Mouse (Mus musculus): ENCODE measurements at regions not wholly inside any gene's neighbourhood (a gene's known extent, or its start where the extent isn't known, plus 50 kb on each side); places are given as distances from the start of the nearest gene placed in this dataset.

- TF ChIP-seq MYB (IDR thresholded peaks at IDR 0.05; ENCODE audit: low read depth, low read length) = no peak
- no peak for TF ChIP-seq CHD2 (IDR thresholded peaks at IDR 0.05; ENCODE audit: low read length)
- TF ChIP-seq E2F4 (IDR thresholded peaks at IDR 0.05; ENCODE audit: borderline replicate concordance, low read depth, low read length) = no peak
- TF ChIP-seq SMC3 (IDR thresholded peaks at IDR 0.05; ENCODE audit: low read depth, low read length) = no peak
- no peak for TF ChIP-seq BHLHE40 (IDR thresholded peaks at IDR 0.05; ENCODE audit: borderline replicate concordance, low read depth, low read length)
- no peak for TF ChIP-seq MAFK (IDR thresholded peaks at IDR 0.05; ENCODE audit: borderline replicate concordance, low read depth, low read length)
Observed at GRCm38 (mm10) chr13:45213116-45213834, 134.8 kb downstream of the Gm9817 start (continued).

GRCm38 (mm10) chr13:45218251-45218650, 139.8 kb downstream of the Gm9817 start:
- Histone ChIP-seq H3K4me3 (ENCODE audit: control insufficient read depth in 1 of 2, insufficient read depth in 1 of 2, low read depth in 2 of 2, low read length in 2 of 2) (no peak overlapping the region), H3K79me2 (ENCODE audit: control insufficient read depth, insufficient read depth, low read length, poor library complexity) (no peaks in the 10 kb centered on the region), H3K9me3 (replicated peaks; ENCODE audit: insufficient read depth, low read length) (no peaks in the 10 kb centered on the region), H3K27ac (ENCODE audit: control insufficient read depth, low read depth, low read length) (no peak overlapping the region), H3K9ac (ENCODE audit: control insufficient read depth, low read depth, low read length, poor library complexity, severe bottlenecking) (no peak overlapping the region), H3K4me1 (ENCODE audit: control insufficient read depth in 1 of 2, insufficient read depth in 2 of 2, low read length in 2 of 2) (no peaks in the 10 kb centered on the region), H3K36me3 (ENCODE audit: control insufficient read depth in 1 of 2, insufficient read depth in 2 of 2, low read length in 2 of 2) (no peaks in the 10 kb centered on the region), H3K27me3 (ENCODE audit: control insufficient read depth in 1 of 2, insufficient read depth in 2 of 2, low read length in 2 of 2) (peaks cover 0 to 2% of the 10 kb centered on the region in 2 experiments; a peak in 3 of 4 replicates)
- no peak for DNase-seq (ENCODE audit: low read depth, low spot score)
- TF ChIP-seq ELF1 (IDR thresholded peaks at IDR 0.05; ENCODE audit: low read depth, low read length) = no peak
- no peak for TF ChIP-seq CTCF (IDR thresholded peaks at IDR 0.05 in 2 of 3, conservative IDR thresholded peaks at IDR 0.05 in 1 of 3; ENCODE audit: control insufficient read depth in 1 of 3, insufficient read depth in 1 of 3, low read depth in 2 of 3, low read length in 3 of 3, poor library complexity in 1 of 3, severe bottlenecking in 1 of 3)
- no peak for TF ChIP-seq MAFK (IDR thresholded peaks at IDR 0.05; ENCODE audit: borderline replicate concordance, low read depth, low read length)
- TF ChIP-seq POLR2AphosphoS2 (IDR thresholded peaks at IDR 0.05; ENCODE audit: low read length) = no peak
- no peak for TF ChIP-seq HCFC1 (IDR thresholded peaks at IDR 0.05; ENCODE audit: low read depth, low read length)
- no peak for TF ChIP-seq JUND (IDR thresholded peaks at IDR 0.05; ENCODE audit: low read depth, low read length)
- TF ChIP-seq TAL1 (IDR thresholded peaks at IDR 0.05; ENCODE audit: low read length) = no peak
- TF ChIP-seq MXI1 (IDR thresholded peaks at IDR 0.05; ENCODE audit: low read depth, low read length) = no peak
- no peak for TF ChIP-seq MEF2A (IDR thresholded peaks at IDR 0.05; ENCODE audit: extremely low read depth, insufficient replicate concordance, low read depth, low read length, poor library complexity, severe bottlenecking)
- TF ChIP-seq MAZ (IDR thresholded peaks at IDR 0.05; ENCODE audit: low read depth, low read length) = no peak
- TF ChIP-seq TBP (IDR thresholded peaks at IDR 0.05; ENCODE audit: low read depth, low read length) = no peak
- TF ChIP-seq POLR2AphosphoS5 (IDR thresholded peaks at IDR 0.05; ENCODE audit: borderline replicate concordance, low read depth, low read length) = no peak
- TF ChIP-seq ZNF384 (IDR thresholded peaks at IDR 0.05; ENCODE audit: low read depth, low read length) = no peak
- TF ChIP-seq RCOR1 (IDR thresholded peaks at IDR 0.05; ENCODE audit: low read depth, low read length) = no peak
- no peak for TF ChIP-seq KAT2A (conservative IDR thresholded peaks at IDR 0.05; ENCODE audit: low read depth, low read length)
- TF ChIP-seq GABPA (IDR thresholded peaks at IDR 0.05; ENCODE audit: low read depth, low read length) = no peak
